Mouse (Mus musculus) kidney, adult 11 months (tissue): ENCODE results near the gene Gucd1.

ENCODE experiments used
- DNase-seq: peaks from one replicate; pipeline ENCODE4 v3.0.0; 2022

The Gucd1 gene

DNA sequence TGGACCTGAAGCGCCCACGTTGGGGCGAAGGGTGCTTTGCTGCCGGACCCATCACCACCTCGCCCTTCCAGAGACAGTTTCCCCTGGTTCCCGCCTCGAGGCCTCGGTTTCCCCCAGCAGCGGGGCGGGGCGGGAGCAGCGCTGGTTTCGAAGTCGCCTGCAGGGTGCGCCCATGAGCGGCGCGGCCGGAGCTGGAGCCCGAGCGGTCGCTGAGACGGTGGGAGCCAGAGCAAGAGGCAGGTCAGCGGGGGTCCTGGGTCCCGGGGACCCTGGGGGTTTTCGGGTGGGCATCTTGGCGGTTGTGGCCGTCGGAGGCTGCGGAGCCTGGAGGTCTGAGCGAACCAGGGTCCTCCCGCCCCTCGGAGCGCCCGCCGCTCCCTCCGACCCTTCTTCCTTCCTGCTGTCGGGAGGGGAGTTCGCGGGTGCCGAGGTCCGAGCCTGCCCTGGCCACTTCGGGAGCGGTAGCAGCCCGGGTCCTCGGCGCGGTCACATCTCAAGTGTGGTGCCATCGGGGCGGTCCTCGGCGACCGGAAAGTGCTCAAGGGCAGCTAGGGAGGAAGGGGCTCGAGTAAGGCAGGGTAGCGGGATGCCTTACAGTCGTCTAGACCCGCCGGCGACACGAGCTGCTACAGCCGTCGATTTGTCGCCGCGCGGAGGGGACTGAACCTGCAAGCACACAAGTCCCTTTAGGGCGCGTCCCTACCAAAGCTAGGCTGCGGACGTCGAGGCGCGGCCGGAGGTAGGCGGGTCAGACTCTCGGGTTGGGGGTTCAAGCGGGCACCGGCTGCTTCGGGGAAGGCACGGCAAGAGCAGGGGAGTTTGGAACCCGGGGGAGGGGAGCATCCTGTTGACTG, 200.6 kb downstream of the Gucd1 start:
- DNase-seq, result no peak

GRCm38 (mm10) chr10:75316872-75316907, 201.1 kb downstream of the Gucd1 start, which contains the start of gene Adora2a:
Adora2a (plus strand) TSS chr10:75316877.
- no peak for DNase-seq

DNA sequence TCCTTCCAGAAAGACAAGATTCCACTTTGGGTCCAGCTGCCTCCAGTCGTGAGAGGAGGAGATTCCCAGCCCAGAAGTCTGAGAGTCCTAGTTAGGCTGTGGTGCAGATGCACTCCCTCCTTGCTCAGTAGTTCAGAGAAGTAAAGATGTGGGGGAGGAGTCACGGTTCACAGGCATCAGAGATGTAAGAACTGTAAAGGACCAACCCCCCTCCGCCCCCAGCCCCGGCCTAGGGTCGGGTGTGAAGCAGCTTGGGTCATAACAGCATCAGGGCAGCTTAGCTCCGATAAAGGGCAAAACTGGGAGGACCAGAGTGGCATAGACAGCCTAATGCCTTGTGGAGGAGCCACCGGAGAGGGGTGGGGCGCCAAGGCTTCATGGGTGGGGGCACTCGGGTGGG, 201.3 kb downstream of the Gucd1 start:
- DNase-seq, result no peak

DNA sequence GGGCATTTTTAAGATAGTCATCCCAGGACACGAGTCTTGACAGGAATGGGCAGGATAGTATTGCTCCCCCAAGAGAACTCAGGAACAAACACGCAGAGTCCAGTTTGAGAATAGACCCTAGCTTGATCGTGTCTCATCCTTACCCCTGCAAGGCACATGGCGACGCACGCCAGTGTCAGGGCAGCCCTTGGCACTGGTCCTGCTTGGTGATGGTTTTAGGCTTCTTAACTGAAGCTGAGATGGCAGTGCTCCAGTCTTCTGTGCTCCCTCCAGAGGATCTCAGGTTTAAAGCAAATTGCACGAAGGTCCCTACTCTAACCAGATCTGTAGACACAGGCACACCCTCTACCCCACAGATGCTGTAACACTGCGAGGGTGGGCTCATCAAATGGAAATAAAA, 202.0 kb downstream of the Gucd1 start:
- DNase-seq, result no peak

- DNase-seq, result peak; percentile 27
Observed at GRCm38 (mm10) chr10:75314190-75314980, 203.4 kb downstream of the Gucd1 start.

GRCm38 (mm10) chr10:75312361-75312760, 205.4 kb downstream of the Gucd1 start:
- DNase-seq, result no peak

DNA sequence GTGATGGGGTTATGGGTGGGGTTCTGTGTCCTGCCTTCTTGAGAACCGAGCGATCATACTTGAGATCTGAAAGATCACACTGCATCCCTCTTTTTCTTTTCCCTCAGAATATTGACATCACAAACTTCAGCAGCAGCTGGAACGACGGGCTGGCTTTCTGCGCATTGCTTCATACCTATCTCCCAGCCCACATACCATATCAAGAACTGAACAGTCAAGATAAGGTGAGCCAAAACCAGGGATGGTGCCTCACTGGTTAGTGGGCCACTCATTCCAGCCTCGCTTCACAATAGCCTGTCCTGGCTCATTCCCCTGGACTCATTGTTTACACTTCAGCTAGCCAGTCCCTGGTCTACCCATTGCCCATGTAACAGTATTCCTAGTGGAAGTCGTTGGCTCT, 210.6 kb downstream of the Gucd1 start:
- no peak for DNase-seq

GRCm38 (mm10) chr10:75304413-75304812, 213.4 kb downstream of the Gucd1 start:
- DNase-seq, result peak; percentile 33

GRCm38 (mm10) chr10:75304049-75304405, 213.7 kb downstream of the Gucd1 start:
- DNase-seq, result no peak

- DNase-seq, result no peak
Observed at GRCm38 (mm10) chr10:75303324-75304048, 214.3 kb downstream of the Gucd1 start.

DNA sequence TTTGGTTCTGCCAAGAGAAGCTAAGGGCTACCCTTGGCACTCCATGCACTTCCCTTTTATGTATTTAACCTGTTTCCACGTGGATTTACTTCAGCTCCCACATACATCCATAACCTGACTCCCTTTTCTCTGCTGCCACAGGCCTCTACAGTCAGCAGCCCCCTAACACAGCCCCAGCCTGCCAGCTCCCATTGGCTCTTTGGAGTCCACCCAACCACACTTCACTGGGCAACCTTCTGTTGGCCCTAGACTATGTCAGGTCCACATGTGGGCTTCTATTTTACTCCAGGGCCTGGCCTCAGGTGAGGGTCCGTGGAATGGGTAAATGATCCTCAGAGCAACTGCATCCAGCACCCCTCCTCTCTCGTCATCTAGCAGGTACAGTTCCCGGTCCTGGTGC, 215.2 kb downstream of the Gucd1 start:
- no peak for DNase-seq

DNA sequence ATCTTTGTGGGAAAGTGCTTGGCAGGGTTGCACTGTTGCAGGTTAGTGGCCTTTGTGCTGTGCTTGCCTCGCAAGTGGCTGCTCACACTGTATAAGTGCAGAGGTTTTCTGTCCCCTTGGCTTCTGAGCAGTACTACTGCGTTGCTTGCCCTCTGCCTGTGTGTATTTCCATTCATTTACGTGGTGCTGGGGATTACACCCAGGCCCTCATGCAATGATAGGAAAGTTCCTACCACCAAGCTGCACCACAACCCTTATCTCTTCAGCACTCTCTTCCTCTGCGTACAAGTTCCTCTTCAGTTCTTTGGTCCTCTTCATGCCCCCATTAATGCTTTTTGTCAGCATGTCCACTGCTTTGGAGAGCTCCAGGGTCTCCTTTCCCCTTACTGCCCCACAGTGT, 215.8 kb downstream of the Gucd1 start:
- no peak for DNase-seq

DNA sequence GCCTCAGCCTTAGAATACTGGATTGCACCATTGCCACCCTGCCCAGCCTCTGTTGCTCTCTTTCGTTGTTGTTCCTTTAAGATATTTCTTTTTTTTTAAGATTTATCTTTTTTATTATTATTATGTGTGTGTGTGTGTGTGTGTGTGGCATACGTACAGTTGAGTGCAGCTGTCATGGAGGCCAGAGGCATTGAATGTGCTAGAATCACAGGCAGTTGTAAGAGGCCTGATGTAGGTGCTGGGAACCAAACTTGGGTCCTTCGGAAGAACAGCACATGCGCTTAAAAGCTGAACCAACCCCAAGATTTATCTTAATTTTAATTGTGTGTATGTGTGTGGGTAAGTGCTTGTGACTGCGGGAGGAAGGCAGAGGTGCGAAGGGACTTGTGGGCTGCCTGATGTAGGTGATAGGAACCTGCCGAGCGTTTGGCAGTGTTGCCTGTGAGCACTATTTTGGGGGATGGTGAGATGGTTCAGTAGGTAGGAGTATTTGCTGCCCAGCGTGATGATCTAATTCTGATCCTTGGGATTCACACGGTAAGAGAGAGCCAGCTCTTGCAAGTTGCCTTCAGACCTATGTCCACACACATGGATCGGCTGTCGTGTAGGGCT, 216.5 kb downstream of the Gucd1 start:
- DNase-seq, result no peak
